Mouse (Mus musculus): ENCODE data around the gene Izumo4.

Gene Izumo4

GRCm38 (mm10) chr10:80669737-80670485, 32.1 kb upstream of the Izumo4 start:
- DNase-seq, result no peak

GRCm38 (mm10) chr10:80670531-80670930, 31.5 kb upstream of the Izumo4 start:
- DNase-seq, result no peak

- no peak for DNase-seq
These were observed 30.7 kb upstream of the Izumo4 start for GRCm38 (mm10) chr10:80671251-80671650.

- no peak for DNase-seq
These were observed 29.9 kb upstream of the Izumo4 start for GRCm38 (mm10) chr10:80671936-80672690.

GRCm38 (mm10) chr10:80673690-80674089, 28.3 kb upstream of the Izumo4 start:
- no peak for DNase-seq

- DNase-seq, result no peak
These were observed 27.7 kb upstream of the Izumo4 start for GRCm38 (mm10) chr10:80674161-80674711.

GRCm38 (mm10) chr10:80674851-80675404, 27.1 kb upstream of the Izumo4 start:
- no peak for DNase-seq

GRCm38 (mm10) chr10:80675405-80676197, 26.4 kb upstream of the Izumo4 start:
- DNase-seq, result no peak

GRCm38 (mm10) chr10:80676198-80676928, 25.6 kb upstream of the Izumo4 start:
- DNase-seq, result peak; percentile 100

GRCm38 (mm10) chr10:80677128-80677875, 24.7 kb upstream of the Izumo4 start:
- DNase-seq, result no peak

- peak; percentile 93 for DNase-seq
These were observed 24.0 kb upstream of the Izumo4 start, which contains the start of gene Mknk2 for GRCm38 (mm10) chr10:80677942-80678436. Gene Mknk2 (minus strand): TSS chr10:80678112.

- DNase-seq, result peak; percentile 68
These were observed 23.2 kb upstream of the Izumo4 start for GRCm38 (mm10) chr10:80678601-80679377.

GRCm38 (mm10) chr10:80679556-80680259, 22.3 kb upstream of the Izumo4 start:
- peak; percentile 18 for DNase-seq

GRCm38 (mm10) chr10:80680260-80680696, 21.7 kb upstream of the Izumo4 start:
- DNase-seq, result no peak

- DNase-seq, result peak; percentile 49
These were observed 20.0 kb upstream of the Izumo4 start for GRCm38 (mm10) chr10:80682003-80682402.

GRCm38 (mm10) chr10:80683647-80684046, 18.3 kb upstream of the Izumo4 start:
- DNase-seq, result peak; percentile 6

GRCm38 (mm10) chr10:80684214-80684613, 17.8 kb upstream of the Izumo4 start:
- DNase-seq, result peak; percentile 90

GRCm38 (mm10) chr10:80684984-80685383, 17.0 kb upstream of the Izumo4 start:
- DNase-seq, result no peak

- DNase-seq, result no peak
These were observed 15.4 kb upstream of the Izumo4 start for GRCm38 (mm10) chr10:80686617-80687016.
